Mouse (Mus musculus): ENCODE measurements at regions not wholly inside any gene's neighbourhood (a gene's known extent, or its start where the extent isn't known, plus 50 kb on each side); places are given as distances from the start of the nearest gene placed in this dataset.

DNA sequence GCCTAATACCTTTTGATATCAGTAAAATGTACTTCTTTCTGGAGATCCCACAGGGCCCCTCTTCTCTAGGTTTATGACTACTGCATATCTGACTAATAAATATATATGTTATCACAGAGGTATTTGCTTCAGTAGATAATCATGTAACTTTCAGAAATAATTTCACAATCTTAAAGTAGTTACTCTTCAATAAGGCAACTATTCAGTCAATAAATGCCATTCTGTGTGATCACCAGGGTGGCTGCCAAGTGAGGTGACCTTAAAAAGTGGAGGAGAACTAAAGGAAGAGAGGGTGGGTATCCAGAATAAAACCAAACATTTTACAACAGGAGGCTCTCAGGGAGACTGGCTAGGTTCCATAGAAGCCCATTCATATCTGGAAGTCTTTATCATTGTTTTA is 748.4 kb downstream of the Inhba start:
- CTCF ChIA-PET, result no interaction called here

DNA sequence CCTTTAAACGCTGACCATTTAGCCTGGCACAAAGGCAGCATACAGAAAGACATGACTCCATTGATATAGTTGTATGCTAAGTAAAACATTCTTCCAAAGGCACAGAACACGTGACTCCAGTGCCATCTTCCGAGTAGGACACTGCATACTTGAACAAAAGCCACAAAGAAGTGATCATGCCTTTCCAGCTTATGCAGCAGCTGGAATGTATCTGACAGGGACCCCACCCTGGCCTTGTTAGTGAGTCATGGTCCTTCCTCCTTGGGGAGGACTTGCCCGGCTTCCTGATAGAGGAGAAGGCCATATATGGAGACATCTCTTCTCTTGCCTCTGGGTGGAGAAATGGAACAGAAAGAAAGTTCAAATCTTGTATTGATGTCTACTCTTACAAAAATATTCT is 749.8 kb downstream of the Inhba start:
- CTCF ChIA-PET, result no interaction called here

DNA sequence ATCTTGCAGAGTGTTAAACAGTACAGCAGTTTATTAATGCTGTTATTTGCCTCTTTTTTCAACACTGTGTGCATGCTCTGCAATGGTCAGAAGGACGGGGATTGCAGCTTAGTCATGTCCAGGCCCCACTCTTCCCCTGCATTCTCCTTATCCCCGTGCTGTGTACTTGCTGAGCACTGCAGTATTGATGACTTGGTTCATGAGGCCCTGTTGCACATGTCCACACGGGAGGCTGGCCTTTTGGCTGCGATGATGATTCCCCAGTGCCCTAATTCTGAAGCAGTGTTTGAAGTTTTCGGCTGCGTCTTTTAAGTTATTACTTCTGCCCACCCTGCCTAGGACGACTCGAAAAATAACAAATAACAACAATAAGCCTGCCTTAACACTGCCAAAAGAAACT is 750.7 kb downstream of the Inhba start:
- CTCF ChIA-PET, result no interaction called here

DNA sequence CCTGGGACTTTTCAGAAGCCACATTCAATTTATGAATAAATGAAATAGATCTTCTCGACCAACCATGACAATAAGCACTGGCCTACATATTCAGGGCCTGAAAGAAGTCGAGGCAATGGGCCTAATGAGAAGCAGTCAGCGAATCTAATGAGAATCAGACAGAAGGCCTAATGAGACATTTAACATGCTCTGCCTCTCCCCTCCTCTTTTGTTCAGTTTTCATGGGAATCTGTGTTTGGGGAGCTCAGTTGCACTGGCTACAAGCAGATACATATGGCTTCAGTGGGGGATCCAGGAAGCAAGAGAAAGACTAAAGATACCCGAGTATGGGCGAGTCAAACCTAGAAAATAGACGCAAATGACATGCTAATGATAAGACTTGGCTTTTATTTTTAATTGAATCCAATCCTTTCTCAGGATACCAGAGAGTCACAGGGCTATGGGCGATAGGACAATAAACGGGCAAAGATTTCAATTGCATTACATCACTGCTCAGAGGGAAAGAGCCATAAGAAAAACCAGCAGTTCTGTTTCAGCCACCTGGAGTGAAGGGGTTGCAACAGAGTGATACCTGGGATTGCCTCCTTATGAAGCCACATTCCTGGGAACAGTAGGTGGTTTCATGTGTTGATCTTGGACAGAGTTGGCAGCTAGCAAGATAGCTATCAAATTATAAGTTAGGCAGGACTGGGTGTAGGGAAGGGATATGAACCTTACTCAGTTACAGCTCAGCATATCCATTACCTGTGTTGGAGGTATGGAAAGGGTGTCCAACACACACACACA is 751.3 kb downstream of the Inhba start:
- CTCF ChIA-PET, result no interaction called here

DNA sequence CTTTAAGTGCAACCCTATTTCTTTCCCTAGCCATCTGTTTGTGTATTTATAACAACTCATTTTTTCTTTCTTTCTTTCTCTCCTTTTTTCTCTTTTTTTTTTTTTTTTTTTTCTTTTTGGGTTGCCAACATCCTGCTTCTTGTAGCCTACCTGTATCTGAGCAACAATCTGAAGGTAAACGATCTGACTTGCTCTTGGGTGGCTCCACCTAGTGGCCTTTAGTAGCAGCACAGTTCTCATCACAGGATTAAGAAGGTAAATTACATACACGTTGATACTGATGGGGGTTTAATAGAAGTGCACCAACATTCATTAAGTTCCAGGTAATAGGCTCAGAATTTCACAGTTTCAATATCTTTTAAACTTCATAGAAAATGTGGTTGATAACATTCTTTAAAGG is 752.1 kb downstream of the Inhba start:
- CTCF ChIA-PET, result no interaction called here

DNA sequence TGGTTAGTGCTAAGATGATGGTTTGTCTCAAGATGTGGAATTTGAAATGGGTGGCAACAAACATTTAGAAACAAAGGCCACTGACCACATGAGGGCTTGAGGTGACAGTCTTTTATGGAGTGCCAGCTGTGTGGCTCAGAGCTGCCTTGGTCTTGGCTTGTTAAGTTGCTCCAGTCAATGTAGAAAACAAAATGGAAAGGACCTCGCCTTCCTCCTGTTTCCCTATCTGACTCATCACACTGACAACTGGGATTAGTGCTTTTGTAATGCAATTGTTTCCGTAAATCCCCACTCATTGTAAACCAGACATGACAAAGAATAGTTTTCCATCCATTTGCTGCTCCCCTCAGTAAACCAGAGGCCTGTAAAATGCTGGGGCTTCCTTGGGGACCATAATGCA is 757.8 kb downstream of the Inhba start:
- CTCF ChIA-PET, result no interaction called here

DNA sequence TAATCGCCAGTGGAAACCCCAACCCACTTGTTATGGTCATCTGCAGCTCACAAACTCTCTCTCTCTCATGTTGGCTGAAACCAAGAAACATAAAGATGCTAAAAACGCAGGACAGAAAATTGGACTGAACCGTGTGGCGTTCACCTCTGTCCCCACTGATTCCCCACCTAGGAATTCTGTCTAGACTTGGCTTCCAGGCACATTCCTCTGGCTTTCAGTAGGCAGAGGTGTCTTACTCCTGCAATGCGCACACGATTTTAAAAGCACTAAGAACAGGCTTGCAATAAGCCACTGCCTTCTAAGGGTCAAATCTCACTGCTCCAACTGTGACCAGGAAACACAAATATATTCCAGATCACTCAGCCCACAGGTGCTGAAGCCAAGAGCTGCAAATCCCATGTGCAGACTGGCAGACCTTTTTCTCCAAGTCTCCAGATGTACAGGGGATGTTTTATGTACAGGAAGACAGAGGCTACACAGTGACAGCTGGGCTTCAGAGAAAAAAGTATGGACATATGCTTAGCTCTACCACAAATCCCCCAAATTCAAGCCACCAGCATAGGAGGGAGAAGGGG is 758.3 kb downstream of the Inhba start:
- CTCF ChIA-PET, result no interaction called here

DNA sequence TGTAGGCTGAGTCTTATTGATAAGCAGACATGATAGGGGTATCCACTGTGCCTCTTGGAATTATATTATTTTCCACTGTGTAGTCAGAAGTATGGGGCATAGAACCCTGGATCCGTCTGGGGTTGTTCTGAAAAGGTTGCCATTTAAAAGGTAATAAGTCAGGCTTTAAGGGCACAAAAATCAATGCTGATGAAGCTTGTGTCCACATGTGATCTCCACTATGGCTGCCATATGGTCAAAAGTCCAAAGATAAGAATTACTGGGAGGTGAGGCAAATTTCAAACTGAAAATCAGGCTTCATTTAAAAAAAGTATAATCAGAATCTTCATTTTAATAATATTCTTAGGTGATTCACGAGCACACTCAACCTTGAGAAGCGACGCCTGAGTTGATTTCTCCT is 760.2 kb downstream of the Inhba start:
- CTCF ChIA-PET, result no interaction called here

DNA sequence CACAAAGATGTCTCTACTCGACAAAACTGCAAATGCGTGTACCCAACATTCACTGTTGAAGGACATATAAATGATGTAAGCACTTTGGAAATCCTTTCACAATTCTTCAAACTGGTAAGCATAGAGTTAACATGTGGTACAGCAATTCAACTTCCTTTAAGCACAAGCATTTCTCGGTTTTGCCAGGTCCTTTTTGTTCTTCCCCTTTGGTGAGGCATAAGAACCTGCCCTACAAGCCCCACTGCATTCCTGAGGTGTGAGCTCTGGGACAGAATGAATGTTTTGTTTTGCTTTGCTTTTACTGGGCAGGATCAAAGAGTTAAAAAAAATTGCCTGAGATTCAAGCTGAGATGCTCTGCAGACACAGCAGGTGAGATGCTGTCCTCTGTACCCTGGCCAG is 793.9 kb downstream of the Inhba start:
- CTCF ChIA-PET, result no interaction called here
